Comparison of ENCODE assay signal across 8 mouse cellular contexts in genomic region chr17:48411241-48411640, GRCm38 (mm10). TPM values are rescaled to one million over a fixed set of nuclear protein-coding genes. Genes with fewer than 3 reads are reported as not detected.
DNase-seq lines count a peak whose midpoint lies in the region; ATAC-seq lines count a peak whose summit lies in the region.

No protein-coding gene starts in this region.

- no peaks in the 10 kb centered on the region for H3K9me3 ChIP-seq in megakaryocyte, embryonic 14.5 days
- no peaks in the 10 kb centered on the region for H3K9me3 ChIP-seq in limb, embryonic 11.5 days (ENCODE audit: control insufficient read depth, low read length)
- no peaks in the 10 kb centered on the region for H3K9me3 ChIP-seq in stomach, embryonic 15.5 days

- peaks cover 72% of the 10 kb centered on the region for H3K4me1 ChIP-seq in megakaryocyte, embryonic 14.5 days
- peaks cover 16% of the 10 kb centered on the region for H3K4me1 ChIP-seq in limb, embryonic 11.5 days (ENCODE audit: control insufficient read depth, insufficient read depth, low read length)
- H3K4me1 ChIP-seq in stomach, embryonic 15.5 days = peaks cover 18% of the 10 kb centered on the region; the same call in 1 of the 2 replicates

- WGBS in limb, embryonic 11.5 days = 69% methylated on average over 8 of the region's 8 CpGs
- WGBS in stomach, embryonic 15.5 days = 29% methylated on average over 8 of the region's 8 CpGs

- no peak overlapping the region; the same call in 1 of the 2 replicates for H3K27ac ChIP-seq in limb, embryonic 11.5 days (replicated peaks; ENCODE audit: low read depth, low read length)
- peak overlapping the region; percentile 99; the same call in 1 of the 2 replicates for H3K27ac ChIP-seq in stomach, embryonic 15.5 days

- peak overlapping the region; percentile 98 for H3K4me3 ChIP-seq in megakaryocyte, embryonic 14.5 days (replicated peaks)
- H3K4me3 ChIP-seq in limb, embryonic 11.5 days (ENCODE audit: low read depth, low read length) = peak overlapping the region; percentile 89
- H3K4me3 ChIP-seq in stomach, embryonic 15.5 days (replicated peaks) = peak overlapping the region; percentile 69

- H3K27me3 ChIP-seq in megakaryocyte, embryonic 14.5 days (replicated peaks) = no peaks in the 10 kb centered on the region
- H3K27me3 ChIP-seq in limb, embryonic 11.5 days (ENCODE audit: control insufficient read depth, insufficient read depth, low read length) = no peaks in the 10 kb centered on the region
- H3K27me3 ChIP-seq in stomach, embryonic 15.5 days (replicated peaks) = no peaks in the 10 kb centered on the region

- ATAC-seq in megakaryocyte, adult 5-6 weeks (ENCODE audit: poor library complexity, severe bottlenecking) = no peak
- ATAC-seq in limb, embryonic 11.5 days (ENCODE audit: insufficient number of reproducible peaks, low FRiP score, low TSS enrichment, low read depth) = no peak
- ATAC-seq in stomach, embryonic 15.5 days (ENCODE audit: insufficient read depth, low FRiP score, low read depth) = no peak

- H3K4me2 ChIP-seq in limb, embryonic 11.5 days (ENCODE audit: low read depth, severe bottlenecking) = peak overlapping the region; percentile 53
- peak overlapping the region; percentile 68 for H3K4me2 ChIP-seq in stomach, embryonic 15.5 days

- peak overlapping the region; percentile 41; the same call in 1 of the 2 replicates for H3K9ac ChIP-seq in limb, embryonic 11.5 days (ENCODE audit: low read length)
- H3K9ac ChIP-seq in stomach, embryonic 15.5 days = peak overlapping the region; percentile 36; the same call in 1 of the 2 replicates

- H3K36me3 ChIP-seq in megakaryocyte, embryonic 14.5 days (replicated peaks; ENCODE audit: low read length) = peaks cover 56% of the 10 kb centered on the region
- peaks cover 4% of the 10 kb centered on the region; the same call in 1 of the 2 replicates for H3K36me3 ChIP-seq in limb, embryonic 11.5 days (ENCODE audit: control insufficient read depth, insufficient read depth, low read length)
- H3K36me3 ChIP-seq in stomach, embryonic 15.5 days = peaks cover 14% of the 10 kb centered on the region; the same call in 1 of the 2 replicates

- peak; percentile 20 for DNase-seq in cerebellum, adult 8-10 months
- DNase-seq in cerebellum, postnatal 36 days = no peak
- DNase-seq in limb, embryonic 11.5 days (ENCODE audit: low spot score) = no peak
- DNase-seq in spleen, postnatal 4 days (ENCODE audit: low spot score in 2 of 2) = no peak
- no peak for DNase-seq in layer of hippocampus, postnatal 14 days (ENCODE audit: low spot score in 2 of 2)

RNA-seq across cellular contexts. Expression of gene Oard1, which starts 1.4 kb away (rescaled TPM):
- polyA plus RNA-seq in megakaryocyte, embryonic 14.5 days (2012; ENCODE audit: insufficient read depth, low replicate concordance) = 4.4 and 14.6 TPM in 2 replicates
- 40.3 and 42.5 TPM in 2 replicates for total RNA-seq in megakaryocyte, adult 5-6 weeks (2015)
- 52.8 and 53.3 TPM in 2 replicates for total RNA-seq in megakaryocyte, adult 5-6 weeks (2017)
- polyA plus RNA-seq in limb, embryonic 11.5 days (2014; fragmentation: Nextera tagmentation; extraction: Ambion mirVana) = 71.6 and 75.0 TPM in 2 replicates
- polyA plus RNA-seq in stomach, embryonic 15.5 days (2015; fragmentation: Nextera tagmentation; extraction: Ambion mirVana) = 61.1 and 68.7 TPM in 2 replicates
- total RNA-seq in layer of hippocampus, postnatal 14 days (2021) = 10 to 100 TPM; 10.7 to 11.2 TPM

RNA-seq across cellular contexts. Expression of gene Nfya, which starts 1.5 kb away (rescaled TPM):
- polyA plus RNA-seq in megakaryocyte, embryonic 14.5 days (2012; ENCODE audit: insufficient read depth, low replicate concordance) = 12.7 and 14.4 TPM in 2 replicates
- 83.3 and 85.2 TPM in 2 replicates for total RNA-seq in megakaryocyte, adult 5-6 weeks (2015)
- 32.8 and 47.1 TPM in 2 replicates for total RNA-seq in megakaryocyte, adult 5-6 weeks (2017)
- polyA plus RNA-seq in limb, embryonic 11.5 days (2014; fragmentation: Nextera tagmentation; extraction: Ambion mirVana) = 30.5 and 31.2 TPM in 2 replicates
- polyA plus RNA-seq in stomach, embryonic 15.5 days (2015; fragmentation: Nextera tagmentation; extraction: Ambion mirVana) = 11.4 and 12.3 TPM in 2 replicates
- 10 to 100 TPM; 30.3 to 42.0 TPM for total RNA-seq in layer of hippocampus, postnatal 14 days (2021)

RNA-seq across cellular contexts. Expression of gene Apobec2, which starts 21.5 kb away (rescaled TPM):
- not detected in 2 replicates for polyA plus RNA-seq in megakaryocyte, embryonic 14.5 days (2012; ENCODE audit: insufficient read depth, low replicate concordance)
- total RNA-seq in megakaryocyte, adult 5-6 weeks (2015) = 0.45 TPM in 1 of 2 replicates, not detected in the other
- total RNA-seq in megakaryocyte, adult 5-6 weeks (2017) = 0.20 TPM in 1 of 2 replicates, not detected in the other
- polyA plus RNA-seq in limb, embryonic 11.5 days (2014; fragmentation: Nextera tagmentation; extraction: Ambion mirVana) = 1.5 and 2.2 TPM in 2 replicates
- 4.4 and 5.2 TPM in 2 replicates for polyA plus RNA-seq in stomach, embryonic 15.5 days (2015; fragmentation: Nextera tagmentation; extraction: Ambion mirVana)
- under 1 TPM; 0.30 to 0.45 TPM for total RNA-seq in layer of hippocampus, postnatal 14 days (2021)

RNA-seq across cellular contexts. Expression of gene Tspo2, which starts 40.1 kb away (rescaled TPM):
- not detected in 2 replicates for polyA plus RNA-seq in megakaryocyte, embryonic 14.5 days (2012; ENCODE audit: insufficient read depth, low replicate concordance)
- 3.2 and 5.3 TPM in 2 replicates for total RNA-seq in megakaryocyte, adult 5-6 weeks (2015)
- 4.4 and 14.3 TPM in 2 replicates for total RNA-seq in megakaryocyte, adult 5-6 weeks (2017)
- polyA plus RNA-seq in limb, embryonic 11.5 days (2014; fragmentation: Nextera tagmentation; extraction: Ambion mirVana) = 0.50 and 0.63 TPM in 2 replicates
- polyA plus RNA-seq in stomach, embryonic 15.5 days (2015; fragmentation: Nextera tagmentation; extraction: Ambion mirVana) = 6.8 and 13.6 TPM in 2 replicates
- total RNA-seq in layer of hippocampus, postnatal 14 days (2021) = under 1 TPM in 1 of 2 experiments, not detected in 1; 0.79 TPM

RNA-seq across cellular contexts. Expression of gene Unc5cl, which starts 43.5 kb away (rescaled TPM):
- polyA plus RNA-seq in megakaryocyte, embryonic 14.5 days (2012; ENCODE audit: insufficient read depth, low replicate concordance) = not detected in 2 replicates
- total RNA-seq in megakaryocyte, adult 5-6 weeks (2015) = 0.38 TPM in 1 of 2 replicates, not detected in the other
- total RNA-seq in megakaryocyte, adult 5-6 weeks (2017) = 0.37 and 0.40 TPM in 2 replicates
- 0.13 and 0.33 TPM in 2 replicates for polyA plus RNA-seq in limb, embryonic 11.5 days (2014; fragmentation: Nextera tagmentation; extraction: Ambion mirVana)
- polyA plus RNA-seq in stomach, embryonic 15.5 days (2015; fragmentation: Nextera tagmentation; extraction: Ambion mirVana) = 14.3 and 16.8 TPM in 2 replicates
- 1 to 10 TPM in 1 of 2 experiments, under 1 TPM in 1; 0.36 to 1.0 TPM for total RNA-seq in layer of hippocampus, postnatal 14 days (2021)
